Mouse (Mus musculus): ENCODE measurements at regions not wholly inside any gene's neighbourhood (a gene's known extent, or its start where the extent isn't known, plus 50 kb on each side); places are given as distances from the start of the nearest gene placed in this dataset.

- DNase-seq (ENCODE audit: low spot score): no peak
Measured at GRCm38 (mm10) chr15:27380436-27380945, 86.0 kb upstream of the Ank start.

- DNase-seq (ENCODE audit: low spot score): no peak
Measured at GRCm38 (mm10) chr15:27381565-27381964, 84.9 kb upstream of the Ank start.

- DNase-seq (ENCODE audit: low spot score): no peak
Measured at GRCm38 (mm10) chr15:27390567-27390966, 75.9 kb upstream of the Ank start.

- DNase-seq (ENCODE audit: low spot score): no peak
Measured at GRCm38 (mm10) chr15:27405721-27406161, 60.7 kb upstream of the Ank start.

GRCm38 (mm10) chr15:27409856-27410255, 56.6 kb upstream of the Ank start:
- DNase-seq (ENCODE audit: low spot score): no peak

GRCm38 (mm10) chr15:27412304-27412703, 54.2 kb upstream of the Ank start:
- no peak for DNase-seq (ENCODE audit: low spot score)

- no peak for DNase-seq (ENCODE audit: low spot score)
Measured at GRCm38 (mm10) chr15:27412761-27413160, 53.7 kb upstream of the Ank start.

- DNase-seq (ENCODE audit: low spot score): no peak
Measured at GRCm38 (mm10) chr15:27413486-27413885, 53.0 kb upstream of the Ank start.

- no peak for DNase-seq (ENCODE audit: low spot score)
Measured at GRCm38 (mm10) chr15:27414819-27415218, 51.7 kb upstream of the Ank start.

Measured in thymus, postnatal 0 days (tissue).